Mouse (Mus musculus) mouse embryonic stem cell (cell line): ENCODE measurements around the gene Ubald1.

Source experiments
- in situ Hi-C, 2 experiments: fragments of 300-500 bp; cut with MboI; formaldehyde crosslinking; loops; 1 replicate in 1 of 2; 3 replicates in 1 of 2; pipeline ENCODE4 v1.14.3; 2019 to 2020; ENCODE audit warnings: low sequenced_read_pairs in 2 of 2, low pct_unique_long_range_greater_than_20kb in 1 of 2, mixed read lengths in 1 of 2; ENCODE audit not compliant: unreplicated experiment in 1 of 2

Ubald1 gene

DNA sequence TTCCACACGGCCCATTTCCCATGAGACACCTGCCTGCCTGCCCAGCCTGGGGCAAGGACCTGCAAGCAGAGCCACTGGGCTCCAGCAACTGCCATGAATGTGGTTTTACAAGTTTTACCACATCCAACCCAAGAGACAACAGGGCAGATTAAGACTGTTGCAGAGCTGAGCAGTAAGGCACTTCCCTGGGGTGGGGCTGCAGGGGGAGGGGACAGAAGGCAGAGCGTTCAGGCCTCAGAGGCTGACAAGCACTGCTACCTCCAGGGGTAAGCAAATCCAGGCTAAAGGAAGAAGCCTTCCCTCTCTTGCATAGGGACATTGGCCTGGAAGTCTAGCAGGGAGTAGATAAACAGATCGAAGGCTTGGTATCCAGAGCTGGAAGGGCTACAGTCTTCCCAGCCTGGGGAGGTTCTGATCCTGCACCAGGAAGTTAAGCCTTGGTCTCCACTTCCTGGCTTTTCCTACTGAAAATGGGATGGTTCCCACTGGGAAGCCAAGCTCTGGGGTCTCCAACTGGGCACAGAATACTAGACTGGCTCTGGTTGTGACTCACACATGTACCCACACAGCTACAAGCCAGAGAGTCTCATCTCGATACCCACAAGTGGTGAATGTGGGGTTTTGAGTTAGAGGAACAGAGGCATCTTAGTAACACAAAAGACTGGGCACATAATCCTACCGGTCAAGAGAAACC, 1.8 kb downstream of the Ubald1 start:
- in situ Hi-C loops, result no loop called here

- in situ Hi-C loops, result no loop called here
Measured at GRCm38 (mm10) chr16:4877701-4878100, 2.4 kb downstream of the Ubald1 start.

DNA sequence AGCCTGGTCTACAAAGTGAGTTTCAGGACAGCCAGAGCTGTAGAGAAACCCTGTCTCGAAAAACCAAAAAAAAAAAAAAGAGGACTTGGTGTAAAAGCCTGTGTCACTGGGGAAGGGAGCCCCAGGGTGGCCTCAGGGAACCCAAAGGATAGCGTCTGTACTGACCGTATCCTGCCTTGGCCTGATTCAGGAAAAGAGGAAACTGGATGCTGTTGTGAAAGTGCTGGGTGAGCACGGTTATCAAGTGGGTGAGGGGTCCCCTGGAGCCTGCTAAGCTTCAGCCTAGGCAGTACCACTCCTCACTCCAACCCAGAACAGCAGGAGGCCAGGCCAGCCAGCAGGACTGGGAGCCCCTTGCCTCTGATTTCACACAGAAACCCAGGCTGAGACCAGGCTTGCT, 2.9 kb downstream of the Ubald1 start:
- in situ Hi-C loops, result no loop called here

- in situ Hi-C loops, result no loop called here
Measured at GRCm38 (mm10) chr16:4876033-4876680, 4.0 kb downstream of the Ubald1 start.

DNA sequence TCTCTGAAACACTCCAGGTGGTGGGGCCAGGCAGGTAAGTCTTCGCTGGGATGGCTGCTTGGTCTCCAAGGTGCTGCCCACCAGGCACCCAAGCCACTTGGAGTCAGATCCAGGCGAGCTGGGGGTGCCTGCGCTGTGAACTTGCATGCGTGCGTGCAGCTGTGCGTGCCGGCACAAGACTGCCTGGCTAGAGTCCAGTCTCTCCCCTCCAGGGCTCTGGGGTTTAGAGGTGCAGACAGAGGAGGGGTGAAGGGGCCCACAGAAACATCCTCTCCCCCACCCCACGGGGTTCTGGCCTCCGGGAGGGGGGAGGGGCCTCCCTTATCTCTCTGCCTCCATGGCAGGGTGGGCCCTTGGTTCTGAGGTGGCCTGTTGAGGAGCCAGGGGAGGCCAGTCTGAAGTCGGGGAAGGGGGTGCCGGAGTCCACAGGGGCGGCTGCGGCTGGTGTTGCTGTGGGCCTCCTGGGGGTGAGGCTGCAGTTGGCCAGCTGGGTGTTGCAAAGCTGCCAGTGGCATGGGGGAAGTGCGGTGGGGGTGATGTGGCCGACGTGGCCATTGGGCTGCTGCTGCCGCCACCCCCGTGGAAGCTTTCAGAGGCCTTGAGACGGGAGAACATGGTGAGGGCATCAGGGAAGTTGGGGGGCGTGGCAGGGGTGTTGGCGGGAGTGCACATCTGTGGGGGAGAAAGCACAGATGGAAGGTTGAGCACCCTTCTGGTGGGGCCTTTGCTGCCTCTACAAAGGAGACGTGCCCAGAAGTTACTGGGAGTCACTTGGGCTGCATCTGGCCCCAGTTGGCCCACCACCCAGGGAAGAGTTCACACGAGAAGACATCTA, 4.7 kb downstream of the Ubald1 start:
- in situ Hi-C loops, result no loop called here

DNA sequence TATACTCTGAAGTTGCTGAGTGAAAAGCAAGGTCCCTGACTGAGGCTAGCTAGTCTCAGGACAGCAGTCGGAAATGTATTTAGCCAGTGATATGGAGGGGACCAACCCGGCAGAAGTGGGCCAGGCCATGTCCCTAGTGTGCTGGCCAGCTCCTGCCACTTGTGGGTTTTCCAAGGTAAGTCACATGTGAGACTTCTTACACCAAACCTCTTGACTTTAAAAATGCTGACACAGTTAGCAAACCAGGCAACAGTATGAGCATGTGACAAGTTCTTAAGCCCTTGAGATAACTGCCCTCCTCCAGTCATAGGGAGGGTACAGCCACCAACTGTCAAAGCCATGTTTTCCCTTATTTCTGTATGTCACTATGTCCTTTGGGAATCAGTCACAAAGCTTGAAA, 8.2 kb downstream of the Ubald1 start:
- in situ Hi-C loops, result no loop called here

GRCm38 (mm10) chr16:4870490-4870889, 9.6 kb downstream of the Ubald1 start:
- in situ Hi-C loops, result no loop called here

GRCm38 (mm10) chr16:4866101-4866695, 13.9 kb downstream of the Ubald1 start:
- in situ Hi-C loops, result no loop called here

DNA sequence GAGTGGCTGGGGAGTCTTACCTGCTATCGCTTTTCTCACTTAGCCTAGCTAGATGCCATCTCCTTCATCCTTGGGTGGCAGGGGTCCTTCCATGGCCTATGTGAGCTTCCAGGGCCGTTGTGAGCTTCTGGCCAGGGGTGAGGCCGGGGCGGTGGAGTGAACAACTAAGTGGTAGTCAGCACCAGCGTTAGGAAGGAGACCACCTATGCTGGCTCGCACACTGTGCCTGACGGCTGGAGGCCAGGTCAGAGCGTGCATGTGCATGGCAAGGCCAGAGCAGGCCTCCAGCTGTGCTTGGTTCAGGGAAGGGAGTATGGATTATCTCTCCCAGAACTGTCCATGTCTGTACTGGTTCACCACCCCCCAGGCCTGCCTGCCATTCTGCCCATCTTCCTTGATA, 16.4 kb downstream of the Ubald1 start:
- in situ Hi-C loops, result no loop called here

DNA sequence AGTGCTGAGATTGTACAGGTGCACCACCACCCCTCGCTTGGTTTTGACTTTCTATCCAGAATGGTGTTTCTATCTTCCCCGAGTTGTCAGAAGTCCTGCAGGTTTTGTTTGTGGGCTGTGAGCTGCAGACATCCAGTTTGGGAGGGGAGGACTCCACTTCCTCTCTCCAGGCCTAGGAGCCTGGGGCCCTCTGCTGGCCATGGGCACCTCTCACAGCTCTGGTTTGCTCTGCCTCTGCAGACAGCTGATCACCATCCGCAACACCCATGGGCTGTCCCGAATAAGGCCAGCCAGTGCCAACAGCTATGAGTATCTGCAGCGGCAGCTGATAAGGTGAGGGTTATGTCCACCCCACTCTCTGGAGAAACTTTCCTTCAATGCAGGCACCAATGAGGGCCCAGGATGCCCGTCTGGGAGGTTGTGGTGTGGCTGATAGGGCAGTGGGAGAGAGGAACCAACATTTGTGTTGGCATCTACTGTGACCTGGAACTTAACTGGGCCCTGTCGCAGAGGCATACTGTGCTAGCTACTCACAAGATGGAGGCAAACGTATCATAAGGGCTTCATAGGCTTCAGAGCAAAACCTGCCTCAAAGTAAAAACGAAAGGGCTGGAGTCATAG, 17.1 kb downstream of the Ubald1 start:
- in situ Hi-C loops, result no loop called here

DNA sequence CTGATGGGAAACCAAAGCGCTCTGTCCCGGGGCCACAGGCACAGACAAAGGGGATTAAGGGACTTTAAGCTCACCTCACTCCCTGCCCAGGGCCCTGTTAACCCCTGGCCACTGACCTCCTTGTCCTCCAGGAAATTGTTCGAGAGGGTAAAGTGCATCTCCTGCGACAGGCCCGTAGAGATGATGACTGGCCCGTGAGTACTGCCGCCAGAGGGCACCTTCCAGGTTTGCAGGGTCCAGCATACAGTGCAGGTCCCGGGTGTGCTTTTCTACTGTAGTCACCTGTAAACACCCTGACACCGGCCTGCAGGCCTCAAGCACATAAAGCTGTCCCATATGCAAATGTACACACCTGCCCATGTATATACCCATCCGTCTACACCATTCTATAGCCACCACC, 18.7 kb downstream of the Ubald1 start:
- in situ Hi-C loops, result no loop called here

DNA sequence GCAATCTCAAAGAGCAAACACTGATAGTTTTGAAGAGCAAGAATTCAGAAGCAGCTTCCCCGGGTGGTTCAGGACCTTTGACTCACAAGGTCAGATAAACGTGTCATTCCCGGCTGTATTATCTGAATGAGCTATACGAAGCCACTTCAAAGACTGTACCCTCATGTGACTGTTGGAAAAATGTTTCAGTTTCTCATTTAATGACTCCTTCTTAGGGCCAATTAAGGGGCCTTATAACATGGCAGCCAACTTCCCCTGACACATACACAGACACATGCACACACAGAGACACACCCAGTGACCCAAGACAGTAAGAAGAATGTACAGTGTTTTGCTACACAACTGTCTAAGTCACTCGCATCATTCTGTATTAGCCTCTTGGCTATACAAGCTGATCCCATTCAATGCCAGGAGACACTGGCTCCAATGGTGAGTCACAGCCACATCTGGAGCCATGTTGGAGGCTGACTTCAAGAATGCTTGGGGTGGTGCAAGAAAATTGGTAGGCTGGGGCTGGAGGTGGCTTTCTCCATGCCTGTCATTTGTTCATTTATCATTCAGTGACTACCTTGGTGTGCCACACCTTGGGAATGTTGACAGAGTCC, 25.0 kb downstream of the Ubald1 start:
- in situ Hi-C loops, result no loop called here

- in situ Hi-C loops, result no loop called here
Measured at GRCm38 (mm10) chr16:4850938-4851628, 29.0 kb downstream of the Ubald1 start.

GRCm38 (mm10) chr16:4850361-4850760, 29.8 kb downstream of the Ubald1 start:
- in situ Hi-C loops, result no loop called here

DNA sequence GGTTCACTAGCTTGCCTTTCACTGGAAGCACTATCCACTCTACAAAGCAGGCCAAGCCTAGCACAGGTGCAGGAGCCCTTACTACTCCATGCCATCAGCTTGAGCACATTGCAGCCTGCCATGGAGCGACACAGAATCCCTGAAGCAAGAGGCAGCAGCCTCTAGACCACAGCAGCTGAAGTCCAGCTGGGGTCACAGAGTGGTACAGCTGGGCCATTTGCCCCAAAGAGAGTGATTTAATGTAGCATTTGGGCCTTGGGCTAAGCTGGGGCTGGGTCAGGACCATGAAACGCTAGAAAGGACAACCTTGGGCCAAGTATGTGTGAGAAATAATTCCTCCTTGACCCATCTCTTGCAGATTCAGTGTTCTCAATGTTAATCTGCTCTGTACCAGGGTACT, 32.0 kb downstream of the Ubald1 start:
- in situ Hi-C loops, result no loop called here

- in situ Hi-C loops, result no loop called here
Measured at GRCm38 (mm10) chr16:4847041-4847440, 33.1 kb downstream of the Ubald1 start.

- in situ Hi-C loops, result no loop called here
Measured at GRCm38 (mm10) chr16:4840231-4840630, 39.9 kb downstream of the Ubald1 start.

DNA sequence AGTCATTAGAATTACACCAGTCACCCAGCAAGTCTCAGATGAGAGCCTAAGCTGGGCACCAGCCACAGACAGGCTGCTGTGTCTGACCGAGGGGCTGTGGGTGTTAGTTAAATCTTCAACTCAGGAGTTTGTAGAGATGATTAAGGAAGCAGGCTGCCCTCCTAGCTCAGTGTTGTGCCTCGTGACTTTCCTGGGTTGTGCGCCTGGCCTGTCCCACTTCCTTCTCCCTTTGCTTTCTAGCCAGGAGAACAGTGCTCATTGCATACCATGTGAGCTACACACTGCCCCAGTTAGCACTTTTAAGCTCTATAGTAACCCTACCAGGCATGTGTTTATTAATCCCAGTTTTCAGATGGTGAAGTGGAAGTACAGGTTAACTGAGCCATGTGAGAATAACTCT, 40.6 kb downstream of the Ubald1 start:
- in situ Hi-C loops, result no loop called here
